Mouse (Mus musculus) MEL (cell line): ENCODE results near the gene Oscp1. TPM values are rescaled to one million over a fixed set of nuclear protein-coding genes. Genes with fewer than 3 reads are reported as not detected.
A peak's percentile ranks its signal among the peaks of the same experiment; 100 is the strongest.

Experiments
- DNase-seq: peaks from one replicate; pipeline ENCODE4 v3.0.0; 2011; ENCODE audit warnings: low read depth, low spot score
- H3K27ac ChIP-seq: 2 replicates; pipeline ENCODE4 v1.5.1; 2012; ENCODE audit warnings: low read depth, mild to moderate bottlenecking, control low read depth, low read length, moderate library complexity; ENCODE audit not compliant: control insufficient read depth
- H3K27me3 ChIP-seq, 2 experiments: fragments of 150-350 bp in 1 of 2; sonication (generic) in 1 of 2; 2 replicates each; pipeline ENCODE4 v1.6.1; 2012; ENCODE audit warnings: low read length in 2 of 2, mild to moderate bottlenecking in 2 of 2, improper control_type of control experiment in 1 of 2, moderate library complexity in 1 of 2; ENCODE audit not compliant: insufficient read depth in 2 of 2, control insufficient read depth in 1 of 2
- H3K36me3 ChIP-seq, 2 experiments: 2 replicates each; pipeline ENCODE4 v1.6.1; 2012 to 2014; ENCODE audit warnings: low read length in 2 of 2, improper control_type of control experiment in 1 of 2, inconsistent platforms in 1 of 2, mild to moderate bottlenecking in 1 of 2; ENCODE audit not compliant: insufficient read depth in 2 of 2, control insufficient read depth in 1 of 2
- H3K4me1 ChIP-seq, 2 experiments: fragments of 150-350 bp in 1 of 2; sonication (generic) in 1 of 2; 2 replicates each; pipeline ENCODE4 v1.6.1; 2012; ENCODE audit warnings: low read length in 2 of 2, improper control_type of control experiment in 1 of 2, mild to moderate bottlenecking in 1 of 2; ENCODE audit not compliant: insufficient read depth in 2 of 2, control insufficient read depth in 1 of 2
- H3K4me3 ChIP-seq, 2 experiments: fragments of 150-350 bp in 1 of 2; sonication (generic) in 1 of 2; 2 replicates each; pipeline ENCODE4 v1.5.1; 2012; ENCODE audit warnings: low read depth in 2 of 2, low read length in 2 of 2, mild to moderate bottlenecking in 2 of 2, moderate library complexity in 2 of 2, control low read depth in 1 of 2, improper control_type of control experiment in 1 of 2; ENCODE audit not compliant: control insufficient read depth in 1 of 2, insufficient read depth in 1 of 2
- H3K79me2 ChIP-seq: 2 replicates; pipeline ENCODE4 v1.6.1; 2012; ENCODE audit warnings: mild to moderate bottlenecking, low read length, moderate library complexity; ENCODE audit not compliant: control insufficient read depth, poor library complexity, insufficient read depth
- H3K9ac ChIP-seq: 2 replicates; pipeline ENCODE4 v1.6.1; 2012; ENCODE audit warnings: low read depth, mild to moderate bottlenecking, control low read depth, low read length, moderate library complexity; ENCODE audit not compliant: control insufficient read depth, poor library complexity, severe bottlenecking
- H3K9me3 ChIP-seq: fragments of 150-350 bp; sonication (generic); replicated peaks from 2 replicates; pipeline ENCODE4 v1.6.1; 2012; ENCODE audit warnings: mild to moderate bottlenecking, low read length, improper control_type of control experiment, moderate library complexity; ENCODE audit not compliant: insufficient read depth
- CHD2 ChIP-seq: IDR thresholded peaks from 2 replicates; pipeline ENCODE4 v1.6.1; 2011; ENCODE audit warnings: low read length, improper control_type of control experiment
- CTCF ChIP-seq, 3 experiments: IDR thresholded peaks in 2 of 3; conservative IDR thresholded peaks in 1 of 3; 2 replicates each; pipeline ENCODE4 v1.5.1; 2011 to 2012; ENCODE audit warnings: low read length in 3 of 3, low read depth in 2 of 3, mild to moderate bottlenecking in 2 of 3, improper control_type of control experiment in 1 of 3, inconsistent platforms in 1 of 3, mixed read lengths in 1 of 3, moderate library complexity in 1 of 3; ENCODE audit not compliant: control insufficient read depth in 1 of 3, insufficient read depth in 1 of 3, poor library complexity in 1 of 3, severe bottlenecking in 1 of 3
- E2F4 ChIP-seq: IDR thresholded peaks from 2 replicates; pipeline ENCODE4 v1.6.1; 2011; ENCODE audit warnings: low read depth, low read length, improper control_type of control experiment, borderline replicate concordance
- EP300 ChIP-seq, 2 experiments: IDR thresholded peaks; 2 replicates each; pipeline ENCODE4 v1.6.1; 2011; ENCODE audit warnings: improper control_type of control experiment in 2 of 2, low read length in 2 of 2, low read depth in 1 of 2, mild to moderate bottlenecking in 1 of 2
- ETS1 ChIP-seq: IDR thresholded peaks from 2 replicates; pipeline ENCODE4 v1.6.1; 2012; ENCODE audit warnings: low read depth, mild to moderate bottlenecking, inconsistent platforms, low read length, improper control_type of control experiment, moderate library complexity
- GATA1 ChIP-seq: IDR thresholded peaks from 2 replicates; pipeline ENCODE4 v1.6.1; 2011; ENCODE audit warnings: low read depth, low read length, improper control_type of control experiment
- JUND ChIP-seq: IDR thresholded peaks from 2 replicates; pipeline ENCODE4 v1.6.1; 2011; ENCODE audit warnings: low read depth, mild to moderate bottlenecking, improper control_type of control experiment, low read length
- MAFK ChIP-seq: IDR thresholded peaks from 2 replicates; pipeline ENCODE4 v1.6.1; 2011; ENCODE audit warnings: low read depth, mild to moderate bottlenecking, low read length, improper control_type of control experiment, borderline replicate concordance
- MEF2A ChIP-seq: IDR thresholded peaks from 2 replicates; pipeline ENCODE4 v1.6.1; 2014; ENCODE audit warnings: low read depth, mild to moderate bottlenecking, inconsistent platforms, low read length, improper control_type of control experiment; ENCODE audit not compliant: poor library complexity, insufficient replicate concordance, severe bottlenecking; ENCODE audit errors: extremely low read depth
- MXI1 ChIP-seq: IDR thresholded peaks from 2 replicates; pipeline ENCODE4 v1.6.1; 2011; ENCODE audit warnings: mild to moderate bottlenecking, low read depth, low read length, improper control_type of control experiment
- MYB ChIP-seq: IDR thresholded peaks from 2 replicates; pipeline ENCODE4 v1.6.1; 2011; ENCODE audit warnings: mild to moderate bottlenecking, low read depth, low read length, improper control_type of control experiment
- MYC ChIP-seq: IDR thresholded peaks from 2 replicates; pipeline ENCODE4 v1.6.1; 2011; ENCODE audit warnings: low read depth, mild to moderate bottlenecking, low read length, improper control_type of control experiment, moderate library complexity
- NRF1 ChIP-seq: IDR thresholded peaks from 2 replicates; pipeline ENCODE4 v1.6.1; 2014; ENCODE audit warnings: low read depth, mild to moderate bottlenecking, inconsistent platforms, low read length, improper control_type of control experiment, moderate library complexity; ENCODE audit not compliant: poor library complexity, insufficient read depth, severe bottlenecking
- POLR2A ChIP-seq, 2 experiments: IDR thresholded peaks; 2 replicates each; pipeline ENCODE4 v1.6.1; 2011 to 2012; ENCODE audit warnings: low read length in 2 of 2, mild to moderate bottlenecking in 2 of 2, control low read depth in 1 of 2, improper control_type of control experiment in 1 of 2, low read depth in 1 of 2, moderate library complexity in 1 of 2; ENCODE audit not compliant: control insufficient read depth in 1 of 2, insufficient read depth in 1 of 2, poor library complexity in 1 of 2
- RAD21 ChIP-seq: IDR thresholded peaks from 2 replicates; pipeline ENCODE4 v1.6.1; 2011; ENCODE audit warnings: mild to moderate bottlenecking, low read depth, low read length, improper control_type of control experiment
- SIN3A ChIP-seq: IDR thresholded peaks from 2 replicates; pipeline ENCODE4 v1.6.1; 2012; ENCODE audit warnings: low read length, improper control_type of control experiment, inconsistent platforms
- TAL1 ChIP-seq: IDR thresholded peaks from 2 replicates; pipeline ENCODE4 v1.6.1; 2012; ENCODE audit warnings: mild to moderate bottlenecking, inconsistent platforms, low read length, moderate library complexity, mixed read lengths
- TBP ChIP-seq: IDR thresholded peaks from 2 replicates; pipeline ENCODE4 v1.8.0; 2011; ENCODE audit warnings: low read depth, low read length, improper control_type of control experiment
- TCF12 ChIP-seq: IDR thresholded peaks from 2 replicates; pipeline ENCODE4 v1.6.1; 2014; ENCODE audit warnings: low read depth, mild to moderate bottlenecking, inconsistent platforms, low read length, improper control_type of control experiment, moderate library complexity
- USF2 ChIP-seq, 2 experiments: IDR thresholded peaks; 2 replicates each; pipeline ENCODE4 v1.6.1; 2011 to 2012; ENCODE audit warnings: improper control_type of control experiment in 2 of 2, low read length in 2 of 2, borderline replicate concordance in 1 of 2, inconsistent platforms in 1 of 2, low read depth in 1 of 2, mild to moderate bottlenecking in 1 of 2; ENCODE audit not compliant: insufficient read depth in 1 of 2
- ZC3H11A ChIP-seq: IDR thresholded peaks from 2 replicates; pipeline ENCODE4 v1.6.1; 2012; ENCODE audit warnings: low read depth, mild to moderate bottlenecking, inconsistent platforms, low read length, improper control_type of control experiment
- ZMIZ1 ChIP-seq: IDR thresholded peaks from 2 replicates; pipeline ENCODE4 v1.6.1; 2012; ENCODE audit warnings: low read depth, mild to moderate bottlenecking, inconsistent platforms, low read length, improper control_type of control experiment, moderate library complexity
- ZNF384 ChIP-seq: IDR thresholded peaks from 2 replicates; pipeline ENCODE4 v1.6.1; 2012; ENCODE audit warnings: low read depth, mild to moderate bottlenecking, inconsistent platforms, low read length, improper control_type of control experiment
- polyA plus RNA-seq, 2 experiments: library from polyadenylated mRNA; stranded (reverse) in 1 of 2; unstranded in 1 of 2; fragments of >175 nt in 1 of 2; fragments of >200 nt in 1 of 2; gene quantifications; 2 replicates each; pipeline versions ENCODE4 v1.2.1 to v1.2.4; 2012; ENCODE audit warnings: low replicate concordance in 2 of 2, low read depth in 1 of 2; ENCODE audit not compliant: insufficient read length in 2 of 2, insufficient read depth in 1 of 2, missing spikeins in 1 of 2
- total RNA-seq: library from RNA; depleted of rRNA; stranded (reverse); fragments of 300-350 nt; gene quantifications from 2 replicates; pipeline ENCODE4 v1.2.3, GENCODE M21; 2012

Gene Oscp1
- total and polyA plus RNA-seq, 3 experiments = 5.7 to 7.6 TPM; not detected in 1

DNA sequence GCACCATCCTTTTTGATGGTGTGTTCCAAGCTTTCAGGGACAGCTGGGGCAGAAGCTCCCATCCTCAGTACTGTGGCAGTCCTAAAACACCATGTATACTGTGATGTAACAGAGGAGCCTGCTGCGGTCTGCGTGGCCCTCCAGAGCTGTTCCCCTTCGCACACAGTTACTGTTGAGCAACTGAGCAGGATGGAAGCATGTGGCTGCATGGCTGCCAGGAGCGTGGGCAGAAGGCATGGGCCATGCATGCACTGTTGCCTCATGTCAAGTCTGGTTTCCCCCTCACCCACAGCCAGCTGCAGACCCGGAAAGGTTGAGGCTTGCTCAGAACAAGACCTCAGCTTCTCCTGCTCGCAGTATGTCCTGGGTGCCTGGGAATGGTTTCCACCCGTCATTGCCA is 6.9 kb downstream of the Oscp1 start:
- no peak overlapping the region for H3K9ac ChIP-seq
- H3K27me3 ChIP-seq = no peaks in the 10 kb centered on the region
- H3K36me3 ChIP-seq = peaks cover 0 to 10% of the 10 kb centered on the region in 2 experiments; a peak in 2 of 4 replicates
- no peak overlapping the region for H3K4me3 ChIP-seq
- peaks cover 3 to 9% of the 10 kb centered on the region in 2 experiments; a peak in 3 of 4 replicates for H3K4me1 ChIP-seq
- H3K27ac ChIP-seq = no peak overlapping the region
- H3K79me2 ChIP-seq = no peaks in the 10 kb centered on the region
- no peak for DNase-seq
- no peaks in the 10 kb centered on the region for H3K9me3 ChIP-seq
- TF ChIP-seq NRF1 (no peak), TCF12 (no peak), CHD2 (no peak), POLR2A (IDR thresholded peaks at IDR 0.05; ENCODE audit: control insufficient read depth in 1 of 2, insufficient read depth in 1 of 2, low read depth in 1 of 2, low read length in 2 of 2, poor library complexity in 1 of 2) (no peak), ZMIZ1 (no peak)

DNA sequence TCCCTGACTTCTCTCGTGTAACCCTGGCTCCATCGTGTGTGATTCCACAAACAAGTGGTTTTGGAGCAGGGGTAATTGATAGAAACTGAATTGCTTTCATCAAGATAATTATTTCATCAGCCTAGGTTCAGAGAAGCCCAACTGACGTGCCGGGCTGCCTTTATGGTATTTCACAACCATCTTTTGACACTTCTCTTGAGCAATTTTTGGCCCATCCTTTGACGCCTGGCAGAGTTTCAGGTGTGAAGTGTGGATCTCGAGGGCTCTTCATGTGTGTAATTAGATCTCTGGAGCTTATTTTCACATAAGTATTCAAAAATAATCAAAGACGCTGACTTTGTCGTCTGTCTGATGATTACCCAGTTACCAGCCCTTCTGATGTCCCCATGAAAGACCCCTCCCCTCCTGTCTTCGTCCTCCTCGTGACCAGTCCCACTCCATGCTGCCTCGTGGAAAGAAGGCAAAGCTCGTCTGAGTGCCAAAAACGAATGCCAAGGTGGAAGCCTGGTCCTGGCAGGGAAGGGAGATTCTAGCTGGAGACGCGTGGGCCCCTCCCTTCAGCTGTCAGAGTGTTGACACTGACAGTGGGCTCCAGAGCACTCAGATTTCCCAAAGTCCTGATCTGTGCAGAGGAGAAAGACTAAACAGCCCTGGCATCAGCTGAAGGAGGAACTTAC is 9.2 kb downstream of the Oscp1 start:
- Histone ChIP-seq H3K4me3 (no peak overlapping the region), H3K79me2 (no peaks in the 10 kb centered on the region), H3K36me3 (peaks cover 0 to 10% of the 10 kb centered on the region in 2 experiments; a peak in 2 of 4 replicates), H3K27ac (no peak overlapping the region), H3K9me3 (no peaks in the 10 kb centered on the region), H3K9ac (no peak overlapping the region), H3K4me1 (peaks cover 3 to 9% of the 10 kb centered on the region in 2 experiments; a peak in 3 of 4 replicates), H3K27me3 (no peaks in the 10 kb centered on the region)
- TF ChIP-seq ETS1 = no peak
- no peak for TF ChIP-seq SIN3A
- TF ChIP-seq NRF1 = no peak
- DNase-seq = no peak

DNA sequence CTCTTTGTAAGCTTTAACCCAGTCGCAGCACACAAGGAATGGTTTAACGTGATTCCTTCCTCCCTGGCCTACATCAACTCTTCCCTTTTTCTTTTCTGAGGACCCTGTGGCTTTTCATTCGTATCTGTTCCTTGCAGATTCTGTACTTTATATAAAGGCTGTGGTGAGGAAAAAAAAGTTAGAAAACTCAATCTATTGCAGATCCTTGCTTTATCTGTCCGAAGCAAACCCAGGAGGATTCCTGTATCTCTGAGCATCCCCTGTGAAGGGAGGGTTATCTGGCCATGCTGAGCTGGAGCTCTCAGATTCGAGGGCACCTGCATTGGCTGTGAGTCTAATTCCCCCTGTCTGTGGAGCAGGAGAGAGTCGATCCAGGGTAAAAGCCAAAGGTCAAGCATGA is 10.5 kb downstream of the Oscp1 start:
- no peaks in the 10 kb centered on the region for H3K79me2 ChIP-seq
- no peak overlapping the region for H3K27ac ChIP-seq
- no peaks in the 10 kb centered on the region for H3K9me3 ChIP-seq
- peaks cover 0 to 10% of the 10 kb centered on the region in 2 experiments; a peak in 2 of 4 replicates for H3K36me3 ChIP-seq
- H3K27me3 ChIP-seq = no peaks in the 10 kb centered on the region
- H3K4me1 ChIP-seq = peaks cover 3 to 9% of the 10 kb centered on the region in 2 experiments; a peak in 3 of 4 replicates
- no peak overlapping the region for H3K4me3 ChIP-seq
- H3K9ac ChIP-seq = no peak overlapping the region
- peak; percentile 37 for DNase-seq
- TF ChIP-seq ZNF384 = peak; percentile 71
- TF ChIP-seq MYB = no peak
- TF ChIP-seq SIN3A = no peak
- no peak for TF ChIP-seq ZC3H11A
- TF ChIP-seq ETS1 = 0 out of 2 replicates have a peak, but pooled peaks have one; percentile 12
- TF ChIP-seq USF2 (IDR thresholded peaks at IDR 0.05; ENCODE audit: borderline replicate concordance in 1 of 2, insufficient read depth in 1 of 2, low read depth in 1 of 2, low read length in 2 of 2) = no peak
- peak; percentile 79 for TF ChIP-seq GATA1
- peak; percentile 84 for TF ChIP-seq TCF12
- TF ChIP-seq CTCF (IDR thresholded peaks at IDR 0.05 in 2 of 3, conservative IDR thresholded peaks at IDR 0.05 in 1 of 3; ENCODE audit: control insufficient read depth in 1 of 3, insufficient read depth in 1 of 3, low read depth in 2 of 3, low read length in 3 of 3, poor library complexity in 1 of 3, severe bottlenecking in 1 of 3) = no peak
- peak; percentile 64 to 82 for TF ChIP-seq EP300 (IDR thresholded peaks at IDR 0.05; ENCODE audit: low read depth in 1 of 2, low read length in 2 of 2)
- TF ChIP-seq TBP = no peak
- TF ChIP-seq MXI1 = no peak
- peak; percentile 44; the same call in 1 of the 2 replicates for TF ChIP-seq TAL1
- TF ChIP-seq ZMIZ1 = no peak
- no peak for TF ChIP-seq NRF1
- TF ChIP-seq RAD21 = no peak
- TF ChIP-seq MYC = no peak
- TF ChIP-seq MEF2A = no peak
- TF ChIP-seq E2F4 = no peak
- no peak for TF ChIP-seq JUND
- TF ChIP-seq CHD2 = no peak
- TF ChIP-seq MAFK = no peak
